Mouse (Mus musculus): ENCODE results near the gene Atg16l2.

Gene Atg16l2

GRCm38 (mm10) chr7:101223501-101223900 is 78.5 kb downstream of the Atg16l2 start:
- DNase-seq (ENCODE audit: low spot score): no peak

GRCm38 (mm10) chr7:101216724-101217123 is 85.3 kb downstream of the Atg16l2 start:
- DNase-seq (ENCODE audit: low spot score): no peak

DNA sequence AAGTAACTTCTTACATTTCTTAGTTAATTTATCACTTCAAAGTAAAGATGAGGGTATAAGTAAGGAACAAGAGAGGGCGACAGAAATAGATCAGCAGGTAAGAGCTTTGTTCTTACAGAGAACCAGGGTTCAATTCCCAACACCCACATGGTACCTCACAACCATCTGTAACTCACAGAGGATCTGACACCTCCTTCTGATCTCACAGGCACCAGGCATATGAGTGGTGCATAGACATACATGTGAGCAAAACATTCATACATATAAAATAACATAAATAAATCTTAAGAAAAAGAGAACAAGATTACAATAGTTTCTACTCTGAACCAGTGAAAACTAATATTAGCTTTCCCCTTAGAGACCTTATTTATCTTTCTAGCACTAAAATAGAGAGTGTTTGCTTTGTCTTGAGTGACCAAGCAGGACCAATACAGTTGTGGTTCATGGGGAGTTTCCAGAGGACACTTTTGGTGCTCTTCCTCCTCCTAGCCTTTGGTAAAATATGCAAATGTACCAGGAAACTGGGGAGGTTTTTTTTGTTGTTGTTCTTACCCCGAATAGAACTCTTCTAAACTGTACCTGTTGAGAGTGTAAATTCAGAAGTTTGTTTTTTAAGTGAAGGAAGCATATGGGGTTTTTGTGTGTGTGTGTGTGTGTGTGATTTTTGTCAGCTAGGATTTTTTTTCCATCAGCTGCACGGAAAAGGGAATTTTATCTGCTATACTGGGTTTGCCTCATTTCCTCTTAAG is 88.4 kb downstream of the Atg16l2 start:
- no peak for DNase-seq (ENCODE audit: low spot score)
